Mouse (Mus musculus): ENCODE results near the gene Sncg. TPM values are rescaled to one million over a fixed set of nuclear protein-coding genes. Genes with fewer than 3 reads are reported as not detected.
A peak's percentile ranks its signal among the peaks of the same experiment; 100 is the strongest.
"Not testable (repeated sequence)": the region's sequence is repeated elsewhere in the genome, so short reads cannot be mapped to it uniquely, and the experiment has no call there.

Gene Sncg
- polyA plus RNA-seq, 1 experiment from 2014 or later: 7.0 TPM

DNA sequence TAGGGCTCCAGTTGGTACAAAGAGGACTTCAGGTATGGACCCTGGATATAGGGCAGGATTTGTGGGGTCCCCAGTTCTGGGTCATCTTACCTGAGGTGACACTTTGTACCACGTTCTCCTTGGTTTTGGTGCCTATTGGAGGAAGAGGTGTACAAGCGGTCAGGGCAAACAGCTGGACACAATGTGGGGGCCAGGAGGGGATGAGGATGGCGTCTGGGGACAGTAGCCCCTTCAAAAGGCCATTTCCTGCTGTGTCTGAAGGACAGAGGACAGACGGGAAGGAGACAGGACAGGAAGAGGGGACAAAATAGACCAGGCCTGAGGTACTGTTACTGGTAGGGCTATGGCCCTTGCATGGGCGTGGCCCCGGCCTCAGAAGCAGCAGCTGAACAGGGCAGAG is 1.0 kb downstream of the Sncg start:
- Histone ChIP-seq H3K9ac (replicated peaks; ENCODE audit: low read length) (no peak overlapping the region), H3K36me3 (ENCODE audit: insufficient read depth, low read length) (no peaks in the 10 kb centered on the region), H3K27me3 (ENCODE audit: insufficient read depth, low read length) (no peaks in the 10 kb centered on the region), H3K27ac (ENCODE audit: low read length) (no peak overlapping the region), H3K4me3 (ENCODE audit: low read length) (no peak overlapping the region), H3K4me2 (replicated peaks; ENCODE audit: low read depth, low read length) (no peak overlapping the region), H3K9me3 (ENCODE audit: low read length) (no peaks in the 10 kb centered on the region), H3K4me1 (ENCODE audit: insufficient read depth, low read length) (peaks cover 21% of the 10 kb centered on the region)
- ATAC-seq (ENCODE audit: low FRiP score, low TSS enrichment): no peak
- whole genome bisulfite sequencing: 81% methylated on average over 6 of the region's 6 CpGs

DNA sequence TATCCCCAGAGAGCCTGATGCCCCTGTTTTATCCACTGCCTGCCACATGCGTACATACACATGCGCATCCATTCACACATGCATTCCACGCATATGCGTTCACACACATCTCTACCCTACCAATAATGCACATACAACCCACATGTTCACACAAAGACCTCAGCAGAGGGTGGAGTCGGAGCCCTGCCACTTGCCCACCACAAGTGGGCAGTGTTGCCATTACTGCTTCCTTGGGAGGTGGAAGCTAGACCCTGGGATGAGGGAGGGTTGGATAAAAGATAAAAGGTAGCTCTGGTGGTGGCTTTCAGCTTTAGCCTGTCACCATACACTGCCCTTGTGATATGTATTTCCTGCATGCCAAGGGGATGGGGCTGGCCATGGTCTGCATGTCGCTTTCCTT is 1.9 kb downstream of the Sncg start:
- H3K27me3 ChIP-seq (ENCODE audit: insufficient read depth, low read length): no peaks in the 10 kb centered on the region
- H3K4me1 ChIP-seq (ENCODE audit: insufficient read depth, low read length): peaks cover 14% of the 10 kb centered on the region
- H3K9me3 ChIP-seq (ENCODE audit: low read length): no peaks in the 10 kb centered on the region
- H3K4me2 ChIP-seq (replicated peaks; ENCODE audit: low read depth, low read length): no peak overlapping the region
- no peak overlapping the region for H3K9ac ChIP-seq (replicated peaks; ENCODE audit: low read length)
- ATAC-seq (ENCODE audit: low FRiP score, low TSS enrichment): no peak
- 85% methylated on average over 6 of the region's 6 CpGs for WGBS
- no peak overlapping the region for H3K4me3 ChIP-seq (ENCODE audit: low read length)
- no peak overlapping the region for H3K27ac ChIP-seq (ENCODE audit: low read length)
- no peaks in the 10 kb centered on the region for H3K36me3 ChIP-seq (ENCODE audit: insufficient read depth, low read length)

- Histone ChIP-seq H3K9ac (replicated peaks; ENCODE audit: low read length) (no peak overlapping the region), H3K9me3 (ENCODE audit: low read length) (no peaks in the 10 kb centered on the region), H3K4me3 (ENCODE audit: low read length) (no peak overlapping the region), H3K4me1 (ENCODE audit: insufficient read depth, low read length) (peaks cover 14% of the 10 kb centered on the region), H3K4me2 (replicated peaks; ENCODE audit: low read depth, low read length) (no peak overlapping the region), H3K27ac (ENCODE audit: low read length) (no peak overlapping the region), H3K36me3 (ENCODE audit: insufficient read depth, low read length) (no peaks in the 10 kb centered on the region), H3K27me3 (ENCODE audit: insufficient read depth, low read length) (no peaks in the 10 kb centered on the region)
- no peak for ATAC-seq (ENCODE audit: low FRiP score, low TSS enrichment)
- WGBS: 66% methylated on average over 2 of the region's 2 CpGs
Measured at GRCm38 (mm10) chr14:34371763-34372162, 2.8 kb downstream of the Sncg start.

DNA sequence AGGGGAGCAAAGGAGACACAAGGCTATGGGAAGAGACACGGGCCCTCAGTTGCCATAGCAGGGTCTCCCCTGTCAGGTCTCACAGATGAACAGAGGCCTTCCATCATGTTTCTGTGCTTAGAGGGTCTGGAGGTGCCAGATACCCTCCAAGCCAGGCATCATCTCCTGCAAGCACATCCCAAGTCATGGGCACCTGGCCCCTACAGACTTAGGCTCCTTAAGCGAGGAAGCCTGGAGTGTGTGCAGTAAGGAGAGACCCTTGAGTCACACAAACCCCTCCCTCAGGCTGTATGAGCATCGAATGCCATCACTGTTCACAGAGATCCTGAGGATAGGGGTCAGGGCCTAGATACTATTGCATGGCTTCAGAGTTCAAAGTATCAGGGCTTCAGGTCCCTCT is 3.7 kb downstream of the Sncg start:
- Histone ChIP-seq H3K4me2 (replicated peaks; ENCODE audit: low read depth, low read length) (no peak overlapping the region), H3K4me1 (ENCODE audit: insufficient read depth, low read length) (peaks cover 14% of the 10 kb centered on the region), H3K36me3 (ENCODE audit: insufficient read depth, low read length) (no peaks in the 10 kb centered on the region), H3K27me3 (ENCODE audit: insufficient read depth, low read length) (no peaks in the 10 kb centered on the region), H3K9ac (replicated peaks; ENCODE audit: low read length) (no peak overlapping the region), H3K27ac (ENCODE audit: low read length) (no peak overlapping the region), H3K9me3 (ENCODE audit: low read length) (no peaks in the 10 kb centered on the region), H3K4me3 (ENCODE audit: low read length) (no peak overlapping the region)
- no peak for ATAC-seq (ENCODE audit: low FRiP score, low TSS enrichment)
- 80% methylated on average over 3 of the region's 3 CpGs for WGBS

DNA sequence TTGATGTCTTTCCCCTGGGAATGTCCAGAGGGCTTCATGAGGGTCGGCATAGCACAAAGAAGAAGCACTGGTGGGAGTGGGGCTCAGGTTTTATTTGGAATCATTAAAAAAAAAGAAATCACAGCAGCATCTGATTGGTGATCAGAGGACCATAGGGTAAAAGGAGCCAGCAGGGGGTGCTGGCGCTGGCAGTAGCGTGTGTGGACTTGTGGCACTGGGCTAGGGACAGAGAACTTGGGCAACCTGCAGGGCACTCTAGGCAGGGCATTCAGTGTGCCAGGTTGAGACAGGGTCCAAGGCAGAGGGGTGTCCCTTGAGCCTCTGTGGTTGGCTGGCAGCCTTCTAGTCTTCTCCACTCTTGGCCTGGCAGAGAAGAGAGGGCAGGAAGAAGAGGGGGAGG is 4.4 kb downstream of the Sncg start:
- H3K9me3 ChIP-seq (ENCODE audit: low read length): peaks cover 1% of the 10 kb centered on the region; the same call in 1 of the 2 replicates

DNA sequence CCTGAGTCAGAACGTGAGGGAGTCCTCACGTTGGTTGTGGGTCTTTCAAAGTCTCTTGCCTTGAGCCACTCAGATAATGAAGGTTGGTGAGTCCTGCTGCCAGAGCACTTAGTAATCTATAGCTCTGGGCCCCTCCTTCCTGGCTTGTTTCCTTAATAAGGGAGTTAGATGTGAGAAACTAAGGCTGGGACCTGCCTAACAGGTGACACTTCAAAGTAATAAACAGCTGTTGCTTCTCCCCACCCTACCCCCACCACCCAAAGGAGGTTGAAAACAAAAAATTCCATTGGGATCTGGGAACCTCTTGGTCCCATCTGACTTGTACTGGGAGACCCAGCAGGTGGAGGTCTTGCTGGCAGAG is 9.5 kb downstream of the Sncg start:
- H3K9ac ChIP-seq (replicated peaks; ENCODE audit: low read length): no peak overlapping the region
- 80% methylated on average over 2 of the region's 2 CpGs for WGBS
- H3K4me3 ChIP-seq (ENCODE audit: low read length): no peak overlapping the region
- no peak overlapping the region for H3K4me2 ChIP-seq (replicated peaks; ENCODE audit: low read depth, low read length)
- ATAC-seq (ENCODE audit: low FRiP score, low TSS enrichment): no peak
- no peaks in the 10 kb centered on the region for H3K27me3 ChIP-seq (ENCODE audit: insufficient read depth, low read length)
- no peaks in the 10 kb centered on the region for H3K36me3 ChIP-seq (ENCODE audit: insufficient read depth, low read length)
- no peak overlapping the region for H3K27ac ChIP-seq (ENCODE audit: low read length)
- H3K9me3 ChIP-seq (ENCODE audit: low read length): peaks cover 5% of the 10 kb centered on the region; the same call in 1 of the 2 replicates
- H3K4me1 ChIP-seq (ENCODE audit: insufficient read depth, low read length): peaks cover 6% of the 10 kb centered on the region

More for the DNA sequence above, 4.4 kb downstream of the Sncg start:
- H3K36me3 ChIP-seq (ENCODE audit: insufficient read depth, low read length): no peaks in the 10 kb centered on the region
- no peak overlapping the region for H3K4me2 ChIP-seq (replicated peaks; ENCODE audit: low read depth, low read length)
- no peaks in the 10 kb centered on the region for H3K27me3 ChIP-seq (ENCODE audit: insufficient read depth, low read length)
- no peak overlapping the region for H3K4me3 ChIP-seq (ENCODE audit: low read length)
- no peak overlapping the region for H3K27ac ChIP-seq (ENCODE audit: low read length)
- H3K4me1 ChIP-seq (ENCODE audit: insufficient read depth, low read length): peaks cover 14% of the 10 kb centered on the region
- no peak overlapping the region for H3K9ac ChIP-seq (replicated peaks; ENCODE audit: low read length)
- ATAC-seq (ENCODE audit: low FRiP score, low TSS enrichment): no peak
- 64% methylated on average over 3 of the region's 3 CpGs for WGBS

DNA sequence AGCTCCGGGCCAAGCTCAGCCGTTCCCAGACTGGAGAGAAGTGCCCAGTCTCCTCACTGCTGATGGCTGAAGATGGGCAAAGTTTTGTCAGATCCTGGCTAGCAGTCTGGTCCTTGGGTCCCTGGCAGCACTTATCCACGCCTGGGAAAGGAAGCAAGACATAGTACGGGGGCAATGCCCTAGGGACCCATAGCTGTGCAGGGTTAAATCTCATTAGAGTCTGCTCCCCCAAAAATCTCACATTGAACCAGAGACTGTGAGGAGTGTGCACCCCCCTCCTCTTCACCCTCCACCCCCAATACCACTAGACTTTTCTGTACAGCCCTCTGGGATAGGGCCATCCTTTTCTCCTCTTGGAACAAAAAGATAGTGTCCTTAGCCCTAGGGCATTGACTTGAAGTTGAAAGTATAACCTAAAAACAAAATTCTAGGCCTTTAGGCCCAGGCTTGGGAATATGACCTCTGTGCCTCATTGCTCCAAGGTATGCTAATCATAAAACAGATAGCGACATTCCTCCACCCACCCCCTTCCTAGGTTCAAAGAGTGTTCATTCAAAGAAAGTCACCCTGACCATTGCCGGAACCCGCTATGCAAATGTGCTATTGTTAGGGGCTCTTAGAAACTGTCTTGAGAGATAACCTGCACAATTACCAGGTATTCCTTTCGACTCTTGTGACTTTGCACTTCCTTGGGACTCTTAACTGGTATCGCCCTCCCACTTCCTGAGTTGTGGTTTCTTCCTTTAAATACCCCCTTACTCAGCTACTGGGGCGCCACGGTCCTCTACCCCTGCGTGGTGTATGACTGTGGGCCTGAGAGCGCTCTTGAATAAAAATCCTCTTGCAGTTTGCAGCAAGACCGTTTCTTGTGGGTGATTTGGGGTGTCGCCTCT is 10.1 kb downstream of the Sncg start:
- H3K9me3 ChIP-seq (ENCODE audit: low read length); H3K36me3 ChIP-seq (ENCODE audit: insufficient read depth, low read length); H3K27ac ChIP-seq (ENCODE audit: low read length); H3K27me3 ChIP-seq (ENCODE audit: insufficient read depth, low read length); ATAC-seq (ENCODE audit: low FRiP score, low TSS enrichment); H3K4me1 ChIP-seq (ENCODE audit: insufficient read depth, low read length): not testable (repeated sequence)
- Histone ChIP-seq H3K4me3 (ENCODE audit: low read length) (peak overlapping the region; percentile 47), H3K9ac (replicated peaks; ENCODE audit: low read length) (peak overlapping the region; percentile 69; the same call in 1 of the 2 replicates), H3K4me2 (replicated peaks; ENCODE audit: low read depth, low read length) (peak overlapping the region; percentile 83)
- WGBS: 83% methylated on average over 15 of the region's 15 CpGs

GRCm38 (mm10) chr14:34363490-34364253 is 10.9 kb downstream of the Sncg start:
- ATAC-seq (ENCODE audit: low FRiP score, low TSS enrichment): peak; percentile 90
- peaks cover 6% of the 10 kb centered on the region for H3K4me1 ChIP-seq (ENCODE audit: insufficient read depth, low read length)
- no peaks in the 10 kb centered on the region for H3K27me3 ChIP-seq (ENCODE audit: insufficient read depth, low read length)
- H3K9me3 ChIP-seq (ENCODE audit: low read length): peaks cover 5% of the 10 kb centered on the region; the same call in 1 of the 2 replicates
- H3K27ac ChIP-seq (ENCODE audit: low read length): peak overlapping the region; percentile 37; the same call in 1 of the 2 replicates
- peak overlapping the region; percentile 47 for H3K4me3 ChIP-seq (ENCODE audit: low read length)
- WGBS: 2% methylated on average over 32 of the region's 32 CpGs
- H3K36me3 ChIP-seq (ENCODE audit: insufficient read depth, low read length): no peaks in the 10 kb centered on the region
- peak overlapping the region; percentile 69 for H3K9ac ChIP-seq (replicated peaks; ENCODE audit: low read length)
- H3K4me2 ChIP-seq (replicated peaks; ENCODE audit: low read depth, low read length): peak overlapping the region; percentile 83

DNA sequence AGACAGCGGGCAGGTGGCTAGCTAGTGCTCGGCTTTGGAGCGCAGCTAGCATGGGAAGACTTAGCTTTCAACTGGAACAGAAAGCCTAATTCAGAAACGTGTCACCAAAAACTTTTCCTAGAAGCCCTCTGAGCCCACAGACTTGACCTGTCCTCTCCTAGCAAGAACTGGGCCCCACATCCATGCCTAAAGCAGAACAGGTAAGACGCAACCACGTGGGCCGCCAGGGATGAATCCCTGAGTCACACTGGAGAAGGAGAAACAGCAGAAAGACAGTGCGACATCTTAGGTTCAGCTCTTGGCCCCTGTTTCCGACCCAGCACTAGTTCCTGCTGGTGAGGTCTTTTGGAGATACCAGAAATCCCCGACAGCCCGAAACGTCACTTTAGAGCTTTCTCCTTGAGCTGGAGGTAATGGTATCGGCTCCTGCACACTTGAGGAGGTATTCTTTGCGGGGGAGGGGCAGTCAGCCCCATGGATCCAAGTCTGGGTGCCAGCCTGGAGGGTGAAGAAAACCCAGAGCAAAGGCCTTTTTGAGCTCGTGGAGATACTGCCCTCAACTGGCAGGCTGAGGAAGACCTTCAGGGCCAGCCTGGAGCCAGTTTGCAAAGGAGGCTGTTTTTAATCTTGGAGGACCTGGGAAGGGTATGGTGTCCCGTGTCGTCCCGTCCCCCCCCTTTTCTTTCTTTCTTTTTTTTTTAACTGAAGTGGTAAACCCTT is 11.7 kb downstream of the Sncg start:
- H3K27me3 ChIP-seq (ENCODE audit: insufficient read depth, low read length): no peaks in the 10 kb centered on the region
- H3K9me3 ChIP-seq (ENCODE audit: low read length): peaks cover 5% of the 10 kb centered on the region; the same call in 1 of the 2 replicates
- peak overlapping the region; percentile 47 for H3K4me3 ChIP-seq (ENCODE audit: low read length)
- WGBS: 29% methylated on average over 18 of the region's 18 CpGs
- peaks cover 6% of the 10 kb centered on the region for H3K4me1 ChIP-seq (ENCODE audit: insufficient read depth, low read length)
- H3K27ac ChIP-seq (ENCODE audit: low read length): no peak overlapping the region
- H3K9ac ChIP-seq (replicated peaks; ENCODE audit: low read length): peak overlapping the region; percentile 69; the same call in 1 of the 2 replicates
- no peaks in the 10 kb centered on the region for H3K36me3 ChIP-seq (ENCODE audit: insufficient read depth, low read length)
- H3K4me2 ChIP-seq (replicated peaks; ENCODE audit: low read depth, low read length): peak overlapping the region; percentile 83
- peak; percentile 76; the same call in 1 of the 2 replicates for ATAC-seq (ENCODE audit: low FRiP score, low TSS enrichment)

Measured in kidney, embryonic 16.5 days (tissue).